Mouse (Mus musculus): ENCODE measurements around the gene Mfsd14b. TPM values are rescaled to one million over a fixed set of nuclear protein-coding genes. Genes with fewer than 3 reads are reported as not detected.

The Mfsd14b gene
- polyA plus RNA-seq, 1 experiment from 2014 or later, result 47.5 TPM

DNA sequence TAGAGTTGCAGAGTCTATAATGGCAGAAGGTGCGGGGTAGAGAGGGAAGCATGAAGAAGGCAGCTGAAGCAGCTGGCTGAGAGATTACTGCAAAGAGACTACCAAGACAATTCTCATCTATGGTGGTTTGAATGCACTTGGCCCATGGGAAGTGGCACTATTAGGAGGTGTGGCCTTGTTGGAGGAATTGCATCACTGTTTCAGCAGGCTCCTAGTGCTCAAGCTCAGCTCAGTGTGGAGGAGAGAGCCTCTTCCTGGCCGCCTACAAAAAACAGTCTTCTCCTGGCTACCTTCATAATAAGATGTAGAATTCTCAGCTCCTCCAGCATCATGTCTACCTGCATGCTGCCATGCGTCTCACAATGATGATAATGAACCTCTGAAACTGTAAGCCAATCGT, 16.9 kb downstream of the Mfsd14b start:
- no peak overlapping the region for H3K27ac ChIP-seq (ENCODE audit: poor library complexity, severe bottlenecking)
- peaks cover 6% of the 10 kb centered on the region; the same call in 1 of the 2 replicates for H3K36me3 ChIP-seq
- no peak overlapping the region for H3K9ac ChIP-seq
- no peak overlapping the region for H3K4me3 ChIP-seq
- WGBS, result 87% methylated on average over 4 of the region's 4 CpGs
- peaks cover 5% of the 10 kb centered on the region; the same call in 1 of the 2 replicates for H3K9me3 ChIP-seq (replicated peaks)
- H3K27me3 ChIP-seq (replicated peaks), result no peaks in the 10 kb centered on the region
- no peak overlapping the region for H3K4me2 ChIP-seq
- ATAC-seq (ENCODE audit: insufficient number of reproducible peaks, low FRiP score), result no peak
- H3K4me1 ChIP-seq (replicated peaks), result no peaks in the 10 kb centered on the region

DNA sequence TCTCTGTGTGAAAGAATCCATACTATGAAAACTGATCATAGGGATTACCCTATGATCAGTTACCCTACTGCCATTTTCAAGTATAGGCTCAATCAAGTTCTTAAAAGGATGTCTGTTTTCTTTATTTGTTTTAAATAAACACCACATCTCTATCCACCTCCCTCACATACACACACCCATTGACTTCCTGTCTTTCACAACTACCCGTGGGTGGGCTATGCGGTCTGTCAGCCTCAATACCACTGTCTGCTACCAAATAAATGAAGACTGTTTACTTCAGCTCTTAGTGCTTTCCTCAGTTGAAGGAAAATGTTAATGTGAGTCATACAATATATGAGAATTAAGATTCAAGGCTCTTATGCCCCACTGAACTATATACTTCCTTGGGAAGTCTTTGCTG, 42.8 kb downstream of the Mfsd14b start:
- H3K9me3 ChIP-seq (replicated peaks), result no peaks in the 10 kb centered on the region
- H3K4me1 ChIP-seq (replicated peaks), result no peaks in the 10 kb centered on the region
- 82% methylated on average over 2 of the region's 2 CpGs for WGBS
- H3K27ac ChIP-seq (ENCODE audit: poor library complexity, severe bottlenecking), result no peak overlapping the region
- no peak for ATAC-seq (ENCODE audit: insufficient number of reproducible peaks, low FRiP score)
- no peak overlapping the region for H3K9ac ChIP-seq
- H3K36me3 ChIP-seq, result peaks cover 22% of the 10 kb centered on the region
- H3K27me3 ChIP-seq (replicated peaks), result no peaks in the 10 kb centered on the region
- no peak overlapping the region for H3K4me3 ChIP-seq
- no peak overlapping the region for H3K4me2 ChIP-seq

DNA sequence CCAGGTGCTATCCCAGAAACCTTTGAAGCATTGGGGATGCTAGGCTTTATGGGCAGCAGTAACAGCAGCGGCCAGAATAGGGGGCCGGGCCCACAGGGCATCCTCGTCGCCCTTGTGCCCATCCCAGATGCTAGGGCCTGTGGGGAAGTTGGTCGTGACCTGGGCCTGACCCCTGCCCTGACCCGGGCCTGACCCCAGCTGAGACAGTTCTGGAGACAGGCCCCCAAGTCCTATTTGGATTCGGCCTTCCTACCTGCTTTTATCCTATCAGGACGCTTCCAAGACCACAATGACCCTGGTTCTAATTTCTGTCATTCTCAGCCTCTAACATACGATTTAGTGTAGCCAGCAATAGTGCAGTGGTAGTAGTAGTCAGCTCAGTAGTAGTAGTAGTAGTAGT, 60.1 kb downstream of the Mfsd14b start, which contains the start of gene Prss47:
Gene Prss47, minus strand, starts transcription at position 101 of the 400 bp plus-strand sequence.
- Histone ChIP-seq H3K4me3 (no peak within 1 kb of the TSS), H3K4me2 (no peak within 1 kb of the TSS), H3K36me3 (no peaks in the 10 kb centered on the region), H3K4me1 (replicated peaks) (no peaks in the 10 kb centered on the region), H3K27ac (ENCODE audit: poor library complexity, severe bottlenecking) (no peak within 1 kb of the TSS), H3K9me3 (replicated peaks) (peaks cover 14% of the 10 kb centered on the region; the same call in 1 of the 2 replicates), H3K9ac (no peak within 1 kb of the TSS), H3K27me3 (replicated peaks) (no peaks in the 10 kb centered on the region)
- 82% methylated on average over 9 of the region's 9 CpGs for WGBS
- no peak for ATAC-seq (ENCODE audit: insufficient number of reproducible peaks, low FRiP score)

DNA sequence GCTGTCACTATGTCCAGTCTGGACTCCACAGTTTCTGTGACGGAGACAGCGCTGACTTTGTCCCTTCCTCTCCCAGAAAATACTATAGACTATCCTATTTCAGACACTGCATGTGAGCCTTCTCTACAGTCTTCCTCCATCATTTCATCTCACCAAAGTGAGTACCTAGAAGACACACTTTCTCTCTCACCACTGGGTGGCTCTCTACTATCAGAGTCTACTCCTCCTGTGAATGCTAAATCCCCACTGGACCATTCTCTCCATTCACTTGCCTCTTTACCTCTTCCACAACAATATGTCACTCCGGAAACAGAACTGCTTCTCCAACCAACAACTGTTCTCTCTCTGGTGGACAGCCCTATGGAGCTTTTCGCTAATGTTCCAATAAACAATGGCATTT, 77.7 kb downstream of the Mfsd14b start:
- no peak overlapping the region for H3K9ac ChIP-seq
- no peaks in the 10 kb centered on the region for H3K4me1 ChIP-seq (replicated peaks)
- H3K4me2 ChIP-seq, result no peak overlapping the region
- 57% methylated on average over 4 of the region's 4 CpGs for WGBS
- H3K4me3 ChIP-seq, result no peak overlapping the region
- no peak for ATAC-seq (ENCODE audit: insufficient number of reproducible peaks, low FRiP score)
- no peaks in the 10 kb centered on the region for H3K9me3 ChIP-seq (replicated peaks)
- no peak overlapping the region for H3K27ac ChIP-seq (ENCODE audit: poor library complexity, severe bottlenecking)
- H3K36me3 ChIP-seq, result no peaks in the 10 kb centered on the region
- H3K27me3 ChIP-seq (replicated peaks), result no peaks in the 10 kb centered on the region

DNA sequence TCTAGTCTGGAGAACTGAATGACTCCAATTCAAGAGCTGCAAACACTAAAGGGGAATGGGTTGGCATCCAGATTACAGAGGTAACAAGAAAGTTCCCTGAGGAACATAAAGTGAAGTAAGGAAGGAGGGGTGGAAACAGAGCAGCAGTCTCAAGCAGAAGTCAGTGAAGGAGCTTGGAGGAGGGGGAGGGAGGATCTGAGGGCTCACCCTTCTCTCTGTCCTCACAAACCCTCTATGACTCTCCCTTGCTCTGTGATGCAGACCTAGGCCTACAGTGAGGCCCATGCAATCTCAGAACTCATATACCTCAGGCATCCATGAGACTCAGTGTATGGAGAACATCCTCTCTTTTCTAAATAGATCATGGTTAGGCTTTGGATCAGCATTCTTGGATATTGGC, 80.0 kb downstream of the Mfsd14b start, which contains the start of gene Spata31d1c:
Gene Spata31d1c, plus strand, starts transcription at position 301 of the 400 bp plus-strand sequence.
- no peaks in the 10 kb centered on the region for H3K9me3 ChIP-seq (replicated peaks)
- H3K9ac ChIP-seq, result no peak within 1 kb of the TSS
- no peak within 1 kb of the TSS for H3K27ac ChIP-seq (ENCODE audit: poor library complexity, severe bottlenecking)
- no peaks in the 10 kb centered on the region for H3K4me1 ChIP-seq (replicated peaks)
- no peaks in the 10 kb centered on the region for H3K27me3 ChIP-seq (replicated peaks)
- ATAC-seq (ENCODE audit: insufficient number of reproducible peaks, low FRiP score), result no peak
- no peak within 1 kb of the TSS for H3K4me2 ChIP-seq
- no peaks in the 10 kb centered on the region for H3K36me3 ChIP-seq
- no peak within 1 kb of the TSS for H3K4me3 ChIP-seq

Other genes with a start within 250 kb of the Mfsd14b start
- 0.17 TPM in 1 of 2 replicates, not detected in the other for gene Cntnap3, start 209.0 kb downstream of the Mfsd14b start, polyA plus RNA-seq (2016; fragmentation: Nextera tagmentation; extraction: Ambion mirVana)
- gene Spata31, start 195.6 kb downstream of the Mfsd14b start, polyA plus RNA-seq (2016; fragmentation: Nextera tagmentation; extraction: Ambion mirVana), result not detected in 2 replicates
- not detected in 2 replicates for gene Spata31d1c, start 79.9 kb downstream of the Mfsd14b start, polyA plus RNA-seq (2016; fragmentation: Nextera tagmentation; extraction: Ambion mirVana)
- gene Prss47, start 60.2 kb downstream of the Mfsd14b start, polyA plus RNA-seq (2016; fragmentation: Nextera tagmentation; extraction: Ambion mirVana), result not detected in 2 replicates
- gene Olfr465-ps1, start 25.1 kb upstream of the Mfsd14b start, polyA plus RNA-seq (2016; fragmentation: Nextera tagmentation; extraction: Ambion mirVana), result not detected in 2 replicates
- gene Olfr466, start 37.3 kb upstream of the Mfsd14b start, polyA plus RNA-seq (2016; fragmentation: Nextera tagmentation; extraction: Ambion mirVana), result not detected in 2 replicates
- not detected in 2 replicates for gene Nlrp4f, start 93.0 kb upstream of the Mfsd14b start, polyA plus RNA-seq (2016; fragmentation: Nextera tagmentation; extraction: Ambion mirVana)
- not detected in 2 replicates for gene Gm10775, start 146.6 kb upstream of the Mfsd14b start, polyA plus RNA-seq (2016; fragmentation: Nextera tagmentation; extraction: Ambion mirVana)
- 16.5 and 19.1 TPM in 2 replicates for gene Zfp369, start 165.8 kb upstream of the Mfsd14b start, polyA plus RNA-seq (2016; fragmentation: Nextera tagmentation; extraction: Ambion mirVana)

All from heart, embryonic 12.5 days (tissue).